Mouse (Mus musculus) spleen, adult 2 months (tissue): ENCODE measurements around the gene Cd84. TPM values are rescaled to one million over a fixed set of nuclear protein-coding genes. Genes with fewer than 3 reads are reported as not detected.
A peak's percentile ranks its signal among the peaks of the same experiment; 100 is the strongest.

Experiments
- DNase-seq, 2 experiments: peaks; one replicate each; pipeline versions ENCODE4 v3.0.0 to v3.0.0-alpha.2; 2012 to 2021; ENCODE audit warnings: low spot score in 2 of 2, low read depth in 1 of 2
- H3K27ac ChIP-seq: fragments of 200-500 bp; 2 replicates; pipeline ENCODE4 v1.5.1; 2012; ENCODE audit warnings: low read length, inconsistent platforms; ENCODE audit not compliant: insufficient read depth
- H3K27me3 ChIP-seq: fragments of 200-500 bp; 2 replicates; pipeline ENCODE4 v1.6.1; 2012; ENCODE audit warnings: mild to moderate bottlenecking, moderate library complexity, low read length, inconsistent platforms; ENCODE audit not compliant: control insufficient read depth, insufficient read depth
- H3K36me3 ChIP-seq: fragments of 200-500 bp; 2 replicates; pipeline ENCODE4 v1.6.1; 2012; ENCODE audit warnings: mild to moderate bottlenecking, low read length, inconsistent platforms; ENCODE audit not compliant: control insufficient read depth, insufficient read depth
- H3K4me1 ChIP-seq: fragments of 200-500 bp; 2 replicates; pipeline ENCODE4 v1.6.1; 2011; ENCODE audit warnings: inconsistent platforms; ENCODE audit not compliant: control insufficient read depth, insufficient read depth, insufficient read length
- H3K4me3 ChIP-seq: fragments of 200-500 bp; 2 replicates; pipeline ENCODE4 v1.5.1; 2011; ENCODE audit warnings: mild to moderate bottlenecking, inconsistent platforms; ENCODE audit not compliant: insufficient read depth, insufficient read length; ENCODE audit errors: extremely low read depth
- CTCF ChIP-seq: fragments of 200-500 bp; IDR thresholded peaks from 2 replicates; pipeline ENCODE4 v1.5.1; 2011; ENCODE audit warnings: mild to moderate bottlenecking, inconsistent platforms; ENCODE audit not compliant: insufficient read depth, insufficient read length, insufficient replicate concordance; ENCODE audit errors: extremely low read depth
- POLR2A ChIP-seq: fragments of 200-500 bp; IDR thresholded peaks from 2 replicates; pipeline ENCODE4 v1.6.1; 2011; ENCODE audit warnings: low read depth, low read length, inconsistent platforms
- WGBS: fragments of 180-500 bp; shearing (Covaris S2); methylation state at CpG from one replicate; pipeline ENCODE4 v1.1.7; 2018; 5-methylcytosine and 5-hydroxymethylcytosine counted together
- polyA plus RNA-seq: library from polyadenylated mRNA; depleted of rRNA; stranded (reverse); fragments of >200 nt; gene quantifications from 2 replicates; pipeline ENCODE4 v1.2.3, GENCODE M21; 2012

Gene Cd84
- polyA plus RNA-seq, 1 experiment: 10.9 TPM

GRCm38 (mm10) chr1:171904011-171904410 is 64.5 kb downstream of the Cd84 start:
- TF ChIP-seq POLR2A: no peak
- TF ChIP-seq CTCF: no peak
- peaks cover 2% of the 10 kb centered on the region; the same call in 1 of the 2 replicates for H3K4me1 ChIP-seq
- WGBS: 91% methylated on average over 1 of the region's 1 CpGs
- no peaks in the 10 kb centered on the region for H3K27me3 ChIP-seq
- H3K27ac ChIP-seq: no peak overlapping the region
- DNase-seq: no peak
- H3K4me3 ChIP-seq: no peak overlapping the region
- no peaks in the 10 kb centered on the region; the same call in 1 of the 2 replicates for H3K36me3 ChIP-seq

DNA sequence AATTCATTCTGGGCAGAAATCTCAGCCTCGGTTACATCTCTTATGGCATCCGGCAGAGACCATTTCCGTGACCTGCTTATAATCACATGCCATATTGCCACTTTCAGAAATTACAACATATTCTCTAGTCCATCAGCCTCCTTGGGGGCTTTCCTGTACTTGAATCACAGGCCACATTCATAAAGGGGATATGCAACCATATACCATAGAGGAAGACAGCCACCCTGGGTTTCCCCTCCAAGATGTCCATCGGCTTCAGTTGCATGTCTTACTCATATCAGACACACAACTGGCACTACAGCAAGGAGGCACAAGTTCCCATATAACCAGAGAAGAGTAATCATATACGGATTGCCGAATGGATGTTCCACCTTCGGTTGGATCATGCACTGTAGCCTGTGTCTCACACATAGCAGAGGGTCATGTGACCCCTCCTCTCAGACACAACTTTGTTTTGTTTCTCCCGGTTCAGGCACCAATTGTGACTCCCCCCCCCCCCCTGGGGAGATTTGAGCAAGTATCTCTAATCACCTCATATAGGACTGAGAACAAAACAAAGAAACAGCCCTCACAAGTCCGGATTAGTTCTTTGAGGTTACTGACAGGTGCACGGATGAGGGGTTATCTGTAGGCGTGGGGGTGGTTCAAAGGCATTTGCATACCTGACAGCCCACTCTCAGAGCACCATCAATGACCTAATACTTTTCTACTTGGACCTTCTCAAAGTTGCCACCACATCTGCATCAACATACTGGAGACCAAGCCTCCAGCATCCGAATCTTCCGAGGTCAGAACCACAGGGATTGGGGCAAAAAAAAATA is 76.4 kb downstream of the Cd84 start:
- peak; percentile 44 to 64 for DNase-seq
- 53% methylated on average over 13 of the region's 13 CpGs for WGBS
- H3K27me3 ChIP-seq: no peaks in the 10 kb centered on the region
- H3K4me1 ChIP-seq: peaks cover 15% of the 10 kb centered on the region; the same call in 1 of the 2 replicates
- no peak overlapping the region for H3K4me3 ChIP-seq
- peak overlapping the region; percentile 58 for H3K27ac ChIP-seq
- H3K36me3 ChIP-seq: no peaks in the 10 kb centered on the region
- TF ChIP-seq POLR2A (no peak), CTCF (no peak)

GRCm38 (mm10) chr1:171917305-171918039 is 78.0 kb downstream of the Cd84 start, which contains the start of gene Slamf6:
Slamf6 (plus strand) TSS chr1:171917515.
- Histone ChIP-seq H3K4me1 (peaks cover 15% of the 10 kb centered on the region; the same call in 1 of the 2 replicates), H3K27ac (peak within 1 kb of the TSS; percentile 97), H3K4me3 (peak within 1 kb of the TSS; percentile 73), H3K36me3 (no peaks in the 10 kb centered on the region), H3K27me3 (no peaks in the 10 kb centered on the region)
- WGBS: 10% methylated on average over 14 of the region's 14 CpGs
- TF ChIP-seq POLR2A: peak; percentile 3; the same call in 1 of the 2 replicates
- no peak for TF ChIP-seq CTCF
- DNase-seq: peak; percentile 53 to 62

- no peaks in the 10 kb centered on the region for H3K36me3 ChIP-seq
- no peak for DNase-seq
- peak overlapping the region; percentile 73 for H3K4me3 ChIP-seq
- WGBS: 26% methylated on average over 12 of the region's 12 CpGs
- no peak for TF ChIP-seq CTCF
- no peak for TF ChIP-seq POLR2A
- H3K4me1 ChIP-seq: peaks cover 17% of the 10 kb centered on the region; the same call in 1 of the 2 replicates
- no peaks in the 10 kb centered on the region for H3K27me3 ChIP-seq
- H3K27ac ChIP-seq: peak overlapping the region; percentile 97
Observed at GRCm38 (mm10) chr1:171918136-171918920, 78.8 kb downstream of the Cd84 start.

GRCm38 (mm10) chr1:171919193-171919592 is 79.7 kb downstream of the Cd84 start:
- Histone ChIP-seq H3K4me3 (peak overlapping the region; percentile 45), H3K4me1 (peaks cover 17% of the 10 kb centered on the region; the same call in 1 of the 2 replicates), H3K36me3 (no peaks in the 10 kb centered on the region), H3K27me3 (no peaks in the 10 kb centered on the region), H3K27ac (peak overlapping the region; percentile 85)
- WGBS: 28% methylated on average over 5 of the region's 5 CpGs
- no peak for TF ChIP-seq POLR2A
- TF ChIP-seq CTCF: no peak
- DNase-seq: peak in 1 of 2 experiments; percentile 45

- peak overlapping the region; percentile 45 for H3K4me3 ChIP-seq
- peaks cover 17% of the 10 kb centered on the region; the same call in 1 of the 2 replicates for H3K4me1 ChIP-seq
- no peaks in the 10 kb centered on the region for H3K27me3 ChIP-seq
- H3K36me3 ChIP-seq: 0 out of 2 replicates have a peak, but pooled peaks cover 3% of the 10 kb centered on the region
- peak overlapping the region; percentile 85 for H3K27ac ChIP-seq
- WGBS: 73% methylated on average over 6 of the region's 6 CpGs
- TF ChIP-seq POLR2A (no peak), CTCF (no peak)
- DNase-seq: no peak
Observed at GRCm38 (mm10) chr1:171919901-171920510, 80.5 kb downstream of the Cd84 start.
